ENCODE assay signal across 30 mouse cellular contexts in the genomic region with DNA sequence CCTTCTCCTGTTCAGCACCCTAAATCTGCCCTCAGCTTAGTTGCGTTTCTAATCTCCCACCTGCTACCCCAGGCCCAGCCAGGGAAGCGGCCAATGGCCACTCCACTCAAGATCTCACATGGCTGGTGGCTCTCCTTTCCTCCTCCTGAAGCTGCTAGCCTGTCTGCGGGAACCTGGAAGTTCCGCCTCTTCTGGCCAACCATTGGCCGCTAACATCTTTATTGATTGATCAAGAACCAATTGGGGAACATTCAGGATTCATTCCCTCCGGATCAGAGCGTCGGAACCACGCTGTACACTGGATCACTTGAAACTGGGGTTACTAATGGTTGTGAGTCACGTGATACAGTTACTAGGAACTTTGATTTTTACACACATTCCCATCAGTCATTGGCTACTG. TPM values are rescaled to one million over a fixed set of nuclear protein-coding genes. Genes with fewer than 3 reads are reported as not detected.
A peak's percentile ranks its signal among the peaks of the same experiment; 100 is the strongest.
DNase-seq lines count a peak whose midpoint lies in the region; ATAC-seq and TF ChIP-seq lines count a peak whose summit lies in the region.
"Had no signal": no experiment of that assay in that cellular context is flagged by ENCODE, and none has a peak within 500 bp of the region (broad histone marks: within the 10 kb centered on the region; RNA-seq: fewer than 3 reads in every experiment).

No protein-coding gene starts in this region.

- H3K4me3 ChIP-seq in lung, embryonic 15.5 days = no peak overlapping the region
- H3K4me3 ChIP-seq in lung, adult 2 months (replicated peaks; ENCODE audit: extremely low read depth, low read depth, low read length) = no peak overlapping the region
- H3K4me3 ChIP-seq: embryonic facial prominence, embryonic 10.5 days; embryonic facial prominence, embryonic 15.5 days; heart, embryonic 10.5 days; heart, embryonic 15.5 days; hindbrain, embryonic 12.5 days; intestine, embryonic 15.5 days; limb, embryonic 12.5 days; liver, embryonic 15.5 days; stomach, embryonic 15.5 days had no signal

- no peak overlapping the region for H3K27ac ChIP-seq in lung, embryonic 15.5 days
- H3K27ac ChIP-seq: embryonic facial prominence, embryonic 10.5 days; embryonic facial prominence, embryonic 15.5 days; heart, embryonic 10.5 days; heart, embryonic 15.5 days; hindbrain, embryonic 12.5 days; hindbrain, postnatal 0 days; intestine, embryonic 15.5 days; limb, embryonic 12.5 days; liver, embryonic 15.5 days; stomach, embryonic 15.5 days had no signal

- TF ChIP-seq CTCF in lung, adult 2 months (IDR thresholded peaks at IDR 0.05; ENCODE audit: insufficient read depth, low read length) = no peak

- peaks cover 6% of the 10 kb centered on the region; the same call in 1 of the 2 replicates for H3K4me1 ChIP-seq in lung, embryonic 15.5 days
- no peaks in the 10 kb centered on the region; the same call in none of the 2 replicates for H3K4me1 ChIP-seq in lung, adult 2 months (ENCODE audit: control insufficient read depth, insufficient read depth, low read length)
- H3K4me1 ChIP-seq: embryonic facial prominence, embryonic 10.5 days; embryonic facial prominence, embryonic 15.5 days; heart, embryonic 10.5 days; hindbrain, embryonic 12.5 days; intestine, embryonic 15.5 days; limb, embryonic 12.5 days; liver, embryonic 15.5 days; stomach, embryonic 15.5 days had no signal

- 85% methylated on average over 10 of the region's 10 CpGs for WGBS in lung, embryonic 15.5 days
- 87% methylated on average over 10 of the region's 10 CpGs for WGBS in lung, adult 2 months

- intact Hi-C loops in heart, postnatal 25 days (cut with DNase I) = no loop called here
- intact Hi-C loops in left cerebral cortex, postnatal 36 days (cut with DNase I) = no loop called here

- ATAC-seq in lung, embryonic 15.5 days (ENCODE audit: borderline replicate concordance, extremely low read depth, low FRiP score, low TSS enrichment) = peak; percentile 31; the same call in 1 of the 2 replicates
- ATAC-seq in erythroblast, adult 5-6 weeks (replicated peaks; ENCODE audit: low FRiP score, poor library complexity, severe bottlenecking) = no peak
- ATAC-seq: CD4-positive, CD25-positive, alpha-beta regulatory T cell, adult 4 months; forebrain, embryonic 14.5 days; hindbrain, postnatal 0 days; intestine, embryonic 15.5 days had no signal

- H3K9me3 ChIP-seq in lung, embryonic 15.5 days = no peaks in the 10 kb centered on the region
- H3K9me3 ChIP-seq: embryonic facial prominence, embryonic 15.5 days; heart, embryonic 10.5 days; heart, embryonic 15.5 days; intestine, embryonic 15.5 days; liver, embryonic 15.5 days; stomach, embryonic 15.5 days had no signal

- no peak overlapping the region for H3K9ac ChIP-seq in lung, embryonic 15.5 days
- H3K9ac ChIP-seq: embryonic facial prominence, embryonic 15.5 days; heart, embryonic 15.5 days; hindbrain, embryonic 12.5 days; intestine, embryonic 15.5 days; limb, embryonic 12.5 days; liver, embryonic 15.5 days; stomach, embryonic 15.5 days had no signal

- H3K36me3 ChIP-seq in lung, embryonic 15.5 days = no peaks in the 10 kb centered on the region
- H3K36me3 ChIP-seq: embryonic facial prominence, embryonic 10.5 days; embryonic facial prominence, embryonic 15.5 days; heart, embryonic 10.5 days; heart, embryonic 15.5 days; hindbrain, embryonic 12.5 days; intestine, embryonic 15.5 days; limb, embryonic 12.5 days; liver, embryonic 15.5 days; stomach, embryonic 15.5 days had no signal

- no peak for TF ChIP-seq POLR2A in lung, adult 2 months (IDR thresholded peaks at IDR 0.05; ENCODE audit: borderline replicate concordance, extremely low read depth, low read depth, low read length)

- peak; percentile 87 for DNase-seq in heart, adult 11 months
- DNase-seq in heart, postnatal 25 days (ENCODE audit: low spot score) = no peak
- DNase-seq in lung, adult 2 months = no peak
- peak; percentile 26 for DNase-seq in lung, postnatal 10 days
- DNase-seq in left cerebral cortex, postnatal 36 days (ENCODE audit: low spot score in 2 of 2) = no peak
- DNase-seq: cerebellum, adult 8-10 months; cerebellum, postnatal 25 days; gastrocnemius, postnatal 14 days; heart, postnatal 36 days; kidney, postnatal 10 days; midbrain, embryonic 14.5 days; retina, postnatal 1 day; right cerebral cortex, postnatal 14 days; thymus, adult 2 months; thymus, postnatal 36 days had no signal

- H3K27me3 ChIP-seq in lung, embryonic 15.5 days = no peaks in the 10 kb centered on the region
- H3K27me3 ChIP-seq: embryonic facial prominence, embryonic 15.5 days; heart, embryonic 15.5 days; hindbrain, embryonic 12.5 days; intestine, embryonic 15.5 days; limb, embryonic 12.5 days; liver, embryonic 15.5 days; stomach, embryonic 15.5 days had no signal

- H3K4me2 ChIP-seq in lung, embryonic 15.5 days = no peak overlapping the region
- H3K4me2 ChIP-seq: embryonic facial prominence, embryonic 15.5 days; heart, embryonic 15.5 days; hindbrain, embryonic 12.5 days; intestine, embryonic 15.5 days; limb, embryonic 12.5 days; liver, embryonic 15.5 days; stomach, embryonic 15.5 days had no signal

RNA-seq across cellular contexts. Expression of a gene that starts 12.4 kb away (rescaled TPM):
- 10 to 100 TPM; 12.3 to 13.8 TPM for total RNA-seq in heart, postnatal 25 days (2021)
- 11.0 and 12.7 TPM in 2 replicates for polyA plus RNA-seq in lung, embryonic 15.5 days (2015; fragmentation: Nextera tagmentation; extraction: Ambion mirVana)
- polyA plus RNA-seq in lung, adult 2 months (2012; rRNA removed) = 2.5 and 3.8 TPM in 2 replicates
- 10 to 100 TPM; 73.3 to 87.6 TPM for total RNA-seq in left cerebral cortex, postnatal 36 days (2021)
- not detected in 2 replicates for total RNA-seq in erythroblast, adult 5-6 weeks (2015; ENCODE audit: low replicate concordance)
- 0.14 and 0.26 TPM in 2 replicates for total RNA-seq in erythroblast, adult 5-6 weeks (2017; ENCODE audit: low replicate concordance)
- total RNA-seq: monocyte, adult 5-6 weeks had no signal

Comparison
In these comparisons a context has a peak if more than half of its experiments do, and no peak if none do; other contexts are left out.
1. DNase-seq: peak in heart, adult 11 months (single experiment) and lung, postnatal 10 days (single experiment); none in heart, postnatal 25 days (single experiment), lung, adult 2 months (single experiment) and left cerebral cortex, postnatal 36 days (0 of 2).
2. RNA of a gene that starts 12.4 kb away (total RNA-seq): 73.3 to 87.6 TPM in left cerebral cortex, postnatal 36 days and 12.3 to 13.8 TPM in heart, postnatal 25 days; 0.14 to 0.26 TPM in erythroblast, adult 5-6 weeks; every median in the first group is over 10 times any median in the second.